Mouse (Mus musculus) T-cell, adult 2 months (primary cell): ENCODE results near the gene Spire2.

Experiments
- DNase-seq: peaks from one replicate; pipeline ENCODE4 v3.0.0; 2022; ENCODE audit warnings: low spot score

Gene Spire2

DNA sequence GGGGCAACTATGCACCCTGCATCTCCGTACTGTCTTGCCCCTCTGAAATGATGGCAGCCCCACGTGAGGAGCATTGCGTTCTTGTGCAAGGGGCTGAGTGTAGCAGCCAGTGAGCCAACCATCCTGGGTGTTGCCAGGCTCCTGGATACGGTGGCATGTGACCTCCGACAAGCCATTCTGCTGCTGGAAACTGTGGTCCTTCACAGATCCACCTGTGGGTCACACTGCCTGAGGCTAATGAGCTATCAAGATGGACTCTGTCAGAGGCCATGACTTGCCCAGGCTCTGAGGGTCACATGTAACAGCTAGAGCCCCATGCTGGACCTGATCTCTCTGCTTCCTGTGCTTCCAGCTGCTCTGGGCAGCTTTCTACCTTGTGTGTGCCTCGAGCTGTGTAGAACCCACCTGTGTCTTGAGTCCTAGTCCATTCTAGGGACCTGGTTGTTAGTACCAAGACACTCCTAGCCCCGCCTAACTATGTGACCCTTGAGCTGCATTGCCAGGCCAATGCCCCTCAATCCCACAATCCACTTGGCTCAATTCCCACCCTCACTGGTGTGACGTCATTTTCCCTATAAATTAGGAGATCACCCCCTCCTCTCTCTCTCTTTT lies 84.5 kb downstream of the Spire2 start:
- DNase-seq = no peak
